Mouse (Mus musculus): ENCODE data around the gene Vcam1. TPM values are rescaled to one million over a fixed set of nuclear protein-coding genes. Genes with fewer than 3 reads are reported as not detected.

The Vcam1 gene
- polyA plus RNA-seq, 1 experiment: 6.6 TPM

- no peaks in the 10 kb centered on the region for H3K27me3 ChIP-seq (ENCODE audit: control insufficient read depth, insufficient read depth, insufficient read length)
- no peaks in the 10 kb centered on the region for H3K79me2 ChIP-seq (ENCODE audit: control insufficient read depth, insufficient read depth)
- H3ac ChIP-seq (ENCODE audit: control insufficient read depth, insufficient read length): no peak overlapping the region
- TF ChIP-seq USF1 (IDR thresholded peaks at IDR 0.05; ENCODE audit: low read depth): no peak
- TF ChIP-seq REST (IDR thresholded peaks at IDR 0.05; ENCODE audit: insufficient read depth, insufficient read length): no peak
- no peak for TF ChIP-seq TCF12 (IDR thresholded peaks at IDR 0.05; ENCODE audit: insufficient read depth, poor library complexity, severe bottlenecking)
- TF ChIP-seq POLR2AphosphoS2 (IDR thresholded peaks at IDR 0.05; ENCODE audit: insufficient read length, low read depth): no peak
- no peak for TF ChIP-seq MAX (IDR thresholded peaks at IDR 0.05; ENCODE audit: low read depth)
- no peak for TF ChIP-seq CEBPB (IDR thresholded peaks at IDR 0.05; ENCODE audit: insufficient read depth, poor library complexity, severe bottlenecking)
- TF ChIP-seq SRF (IDR thresholded peaks at IDR 0.05; ENCODE audit: control insufficient read depth, insufficient read length, low read depth): no peak
- TF ChIP-seq E2F4 (IDR thresholded peaks at IDR 0.05; ENCODE audit: insufficient read depth): no peak
- TF ChIP-seq MYOG (IDR thresholded peaks at IDR 0.05; ENCODE audit: control insufficient read depth in 1 of 3, insufficient read depth in 1 of 3, insufficient read length in 2 of 3, low read depth in 2 of 3): no peak
- no peak for TF ChIP-seq POLR2A (IDR thresholded peaks at IDR 0.05; ENCODE audit: insufficient read length, low read depth)
- no peak for TF ChIP-seq TCF3 (IDR thresholded peaks at IDR 0.05; ENCODE audit: insufficient read length, low read depth)
- TF ChIP-seq MYOD1 (IDR thresholded peaks at IDR 0.05; ENCODE audit: control insufficient read depth in 1 of 3, insufficient read length in 2 of 3, low read depth in 2 of 3): no peak
- H3K4me2 ChIP-seq (ENCODE audit: low read depth): peak overlapping the region; percentile 79
- peak overlapping the region; percentile 21 for H3K4me3 ChIP-seq
- no peaks in the 10 kb centered on the region for H3K36me3 ChIP-seq (ENCODE audit: control insufficient read depth, insufficient read depth)
Measured at GRCm38 (mm10) chr3:116112816-116113405, 16.6 kb downstream of the Vcam1 start.

DNA sequence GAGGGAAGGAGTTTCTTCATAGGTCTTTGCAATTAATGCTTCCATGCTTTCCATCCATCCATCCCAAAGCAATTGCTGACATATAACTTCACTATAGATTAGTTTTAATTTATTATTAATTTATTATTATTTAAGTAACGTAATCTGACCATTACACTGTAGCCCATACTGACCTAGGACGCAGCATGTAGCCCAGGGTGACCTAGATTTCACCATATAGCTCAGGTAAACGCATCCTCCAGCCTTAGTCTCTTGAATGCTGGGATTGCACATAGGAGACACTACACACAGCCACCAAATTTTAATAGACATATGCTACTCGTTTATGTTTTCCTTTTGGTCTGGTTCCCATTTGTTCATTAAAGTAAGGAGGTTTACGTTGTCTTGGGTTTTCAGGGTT lies 23.8 kb downstream of the Vcam1 start:
- no peak overlapping the region for H3ac ChIP-seq (ENCODE audit: control insufficient read depth, insufficient read length)
- no peaks in the 10 kb centered on the region for H3K36me3 ChIP-seq (ENCODE audit: control insufficient read depth, insufficient read depth)
- H3K27me3 ChIP-seq (ENCODE audit: control insufficient read depth, insufficient read depth, insufficient read length): no peaks in the 10 kb centered on the region
- H3K4me2 ChIP-seq (ENCODE audit: low read depth): no peak overlapping the region
- TF ChIP-seq POLR2A (IDR thresholded peaks at IDR 0.05; ENCODE audit: insufficient read length, low read depth): no peak
- TF ChIP-seq MAX (IDR thresholded peaks at IDR 0.05; ENCODE audit: low read depth): no peak
- TF ChIP-seq USF1 (IDR thresholded peaks at IDR 0.05; ENCODE audit: low read depth): no peak
- no peak for TF ChIP-seq E2F4 (IDR thresholded peaks at IDR 0.05; ENCODE audit: insufficient read depth)
- TF ChIP-seq CEBPB (IDR thresholded peaks at IDR 0.05; ENCODE audit: insufficient read depth, poor library complexity, severe bottlenecking): no peak
- TF ChIP-seq MYOG (IDR thresholded peaks at IDR 0.05; ENCODE audit: control insufficient read depth in 1 of 3, insufficient read depth in 1 of 3, insufficient read length in 2 of 3, low read depth in 2 of 3): no peak
- TF ChIP-seq TCF12 (IDR thresholded peaks at IDR 0.05; ENCODE audit: insufficient read depth, poor library complexity, severe bottlenecking): no peak
- TF ChIP-seq MYOD1 (IDR thresholded peaks at IDR 0.05; ENCODE audit: control insufficient read depth in 1 of 3, insufficient read length in 2 of 3, low read depth in 2 of 3): no peak
- no peak for TF ChIP-seq SRF (IDR thresholded peaks at IDR 0.05; ENCODE audit: control insufficient read depth, insufficient read length, low read depth)
- no peak for TF ChIP-seq POLR2AphosphoS2 (IDR thresholded peaks at IDR 0.05; ENCODE audit: insufficient read length, low read depth)
- TF ChIP-seq REST (IDR thresholded peaks at IDR 0.05; ENCODE audit: insufficient read depth, insufficient read length): no peak
- TF ChIP-seq TCF3 (IDR thresholded peaks at IDR 0.05; ENCODE audit: insufficient read length, low read depth): no peak
- H3K4me3 ChIP-seq: no peak overlapping the region
- no peaks in the 10 kb centered on the region for H3K79me2 ChIP-seq (ENCODE audit: control insufficient read depth, insufficient read depth)

DNA sequence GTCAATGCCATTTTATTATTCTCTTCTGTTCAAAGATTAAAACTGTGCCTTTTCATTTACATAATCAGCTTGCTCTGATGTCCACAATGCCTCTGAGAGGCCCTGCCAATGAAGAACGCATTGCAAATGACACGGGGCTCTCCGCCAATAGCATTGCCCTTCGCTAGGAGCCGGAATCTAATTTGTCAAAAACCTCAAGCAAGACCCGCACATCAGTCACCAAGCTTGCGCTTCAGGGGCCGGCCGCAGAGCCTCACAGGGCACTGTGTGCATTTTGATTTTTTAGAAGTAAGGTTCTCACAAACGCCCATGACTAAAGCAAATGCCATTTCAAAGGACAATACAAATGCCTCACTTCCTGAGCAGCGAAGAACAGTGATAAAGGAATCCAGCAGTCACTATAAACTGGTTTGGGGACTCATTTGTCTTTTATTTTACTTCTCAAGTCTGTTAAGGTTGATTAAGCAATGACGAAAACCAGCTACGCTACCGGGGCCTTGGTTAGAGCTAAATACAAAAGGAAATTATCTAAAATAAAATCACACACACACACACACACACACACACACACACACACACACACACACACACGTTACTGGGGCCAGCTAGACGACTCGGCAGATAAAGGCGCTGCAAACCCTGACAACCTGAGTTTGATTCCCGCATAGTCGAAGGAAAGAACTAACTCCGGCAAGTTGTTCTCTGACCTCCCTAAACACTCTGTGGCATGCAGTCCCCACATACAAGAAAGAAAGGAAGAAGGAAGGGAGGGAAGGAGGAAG lies 24.4 kb downstream of the Vcam1 start:
- TF ChIP-seq TCF3 (IDR thresholded peaks at IDR 0.05; ENCODE audit: insufficient read length, low read depth): no peak
- TF ChIP-seq MYOD1 (IDR thresholded peaks at IDR 0.05; ENCODE audit: control insufficient read depth in 1 of 3, insufficient read length in 2 of 3, low read depth in 2 of 3): no peak
- TF ChIP-seq SRF (IDR thresholded peaks at IDR 0.05; ENCODE audit: control insufficient read depth, insufficient read length, low read depth): no peak
- no peak for TF ChIP-seq TCF12 (IDR thresholded peaks at IDR 0.05; ENCODE audit: insufficient read depth, poor library complexity, severe bottlenecking)
- no peak for TF ChIP-seq REST (IDR thresholded peaks at IDR 0.05; ENCODE audit: insufficient read depth, insufficient read length)
- Histone ChIP-seq H3K79me2 (ENCODE audit: control insufficient read depth, insufficient read depth) (no peaks in the 10 kb centered on the region), H3K4me3 (no peak overlapping the region)

DNA sequence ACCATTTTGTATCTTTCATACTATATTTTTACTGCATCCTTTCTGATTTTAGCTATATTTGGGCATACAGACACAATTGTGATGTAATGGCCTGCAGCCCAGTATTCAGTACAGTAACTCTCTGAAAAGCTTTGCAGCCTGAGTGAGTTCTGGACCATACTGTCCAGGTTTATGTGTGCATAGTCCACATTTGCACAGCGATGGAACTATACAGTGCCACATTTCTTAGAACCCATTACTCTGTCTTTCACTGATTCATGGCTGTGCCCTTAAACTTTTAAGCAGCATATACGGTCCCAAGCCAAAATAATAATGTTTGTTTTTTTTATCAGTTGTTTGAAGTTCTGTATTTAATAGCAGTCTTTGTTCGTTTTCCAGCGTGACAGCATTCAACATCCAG lies 25.2 kb downstream of the Vcam1 start:
- Histone ChIP-seq H3K36me3 (ENCODE audit: control insufficient read depth, insufficient read depth) (no peaks in the 10 kb centered on the region), H3K4me3 (no peak overlapping the region), H3ac (ENCODE audit: control insufficient read depth, insufficient read length) (no peak overlapping the region), H3K27me3 (ENCODE audit: control insufficient read depth, insufficient read depth, insufficient read length) (no peaks in the 10 kb centered on the region), H3K79me2 (ENCODE audit: control insufficient read depth, insufficient read depth) (no peaks in the 10 kb centered on the region), H3K4me2 (ENCODE audit: low read depth) (no peak overlapping the region)
- TF ChIP-seq TCF3 (IDR thresholded peaks at IDR 0.05; ENCODE audit: insufficient read length, low read depth): no peak
- TF ChIP-seq USF1 (IDR thresholded peaks at IDR 0.05; ENCODE audit: low read depth): no peak
- no peak for TF ChIP-seq CEBPB (IDR thresholded peaks at IDR 0.05; ENCODE audit: insufficient read depth, poor library complexity, severe bottlenecking)
- no peak for TF ChIP-seq MYOG (IDR thresholded peaks at IDR 0.05; ENCODE audit: control insufficient read depth in 1 of 3, insufficient read depth in 1 of 3, insufficient read length in 2 of 3, low read depth in 2 of 3)
- TF ChIP-seq SRF (IDR thresholded peaks at IDR 0.05; ENCODE audit: control insufficient read depth, insufficient read length, low read depth): no peak
- TF ChIP-seq MYOD1 (IDR thresholded peaks at IDR 0.05; ENCODE audit: control insufficient read depth in 1 of 3, insufficient read length in 2 of 3, low read depth in 2 of 3): no peak
- no peak for TF ChIP-seq TCF12 (IDR thresholded peaks at IDR 0.05; ENCODE audit: insufficient read depth, poor library complexity, severe bottlenecking)
- TF ChIP-seq POLR2AphosphoS2 (IDR thresholded peaks at IDR 0.05; ENCODE audit: insufficient read length, low read depth): no peak
- no peak for TF ChIP-seq POLR2A (IDR thresholded peaks at IDR 0.05; ENCODE audit: insufficient read length, low read depth)
- no peak for TF ChIP-seq REST (IDR thresholded peaks at IDR 0.05; ENCODE audit: insufficient read depth, insufficient read length)
- no peak for TF ChIP-seq E2F4 (IDR thresholded peaks at IDR 0.05; ENCODE audit: insufficient read depth)
- no peak for TF ChIP-seq MAX (IDR thresholded peaks at IDR 0.05; ENCODE audit: low read depth)

More for the DNA sequence above, 24.4 kb downstream of the Vcam1 start:
- Histone ChIP-seq H3K27me3 (ENCODE audit: control insufficient read depth, insufficient read depth, insufficient read length) (no peaks in the 10 kb centered on the region), H3K4me2 (ENCODE audit: low read depth) (no peak overlapping the region), H3ac (ENCODE audit: control insufficient read depth, insufficient read length) (no peak overlapping the region), H3K36me3 (ENCODE audit: control insufficient read depth, insufficient read depth) (no peaks in the 10 kb centered on the region)

All from myocyte (in vitro differentiated cells).